Mouse (Mus musculus) hindbrain, embryonic 14.5 days (tissue): ENCODE measurements around the gene Il18. TPM values are rescaled to one million over a fixed set of nuclear protein-coding genes. Genes with fewer than 3 reads are reported as not detected.

Experiments
- ATAC-seq: fragments of 200-750 bp; cut with Nextera tagmentation; 2 replicates; pipeline ENCODE4 v1.8.0; 2017; ENCODE audit warnings: moderate number of reproducible peaks, mild to moderate bottlenecking, moderate TSS enrichment, moderate library complexity; ENCODE audit not compliant: low FRiP score
- DNase-seq: peaks from one replicate; pipeline ENCODE4 v3.0.0-alpha.2; 2015; ENCODE audit warnings: low spot score
- H3K27ac ChIP-seq: fragments of 300-500 bp; sonication (generic); 2 replicates; pipeline ENCODE4 v1.5.1; 2014; ENCODE audit warnings: mild to moderate bottlenecking, moderate library complexity
- H3K27me3 ChIP-seq: fragments of 300-500 bp; sonication (generic); 2 replicates; pipeline ENCODE4 v1.6.1; 2014; ENCODE audit warnings: mild to moderate bottlenecking, low read length, mixed read lengths; ENCODE audit not compliant: control insufficient read depth, insufficient read depth
- H3K36me3 ChIP-seq: fragments of 300-500 bp; sonication (generic); replicated peaks from 2 replicates; pipeline ENCODE4 v1.6.1; 2014; ENCODE audit not compliant: control insufficient read depth, insufficient read depth
- H3K4me1 ChIP-seq: fragments of 300-500 bp; sonication (generic); replicated peaks from 2 replicates; pipeline ENCODE4 v1.6.1; 2014; ENCODE audit warnings: antibody characterized with exemption, low read length, mixed read lengths; ENCODE audit not compliant: control insufficient read depth, insufficient read depth
- H3K4me2 ChIP-seq: fragments of 300-500 bp; sonication (generic); replicated peaks from 2 replicates; pipeline ENCODE4 v1.6.1; 2014; ENCODE audit warnings: mild to moderate bottlenecking, moderate library complexity
- H3K4me3 ChIP-seq: fragments of 300-500 bp; sonication (generic); replicated peaks from 2 replicates; pipeline ENCODE4 v1.5.1; 2014; ENCODE audit warnings: mild to moderate bottlenecking, low read length
- H3K9ac ChIP-seq: fragments of 300-500 bp; sonication (generic); 2 replicates; pipeline ENCODE4 v1.6.1; 2014
- H3K9me3 ChIP-seq: fragments of 300-500 bp; sonication (generic); 2 replicates; pipeline ENCODE4 v1.6.1; 2016; ENCODE audit warnings: low read length; ENCODE audit not compliant: control insufficient read depth
- whole genome bisulfite sequencing: fragments of 180-500 bp; shearing (Covaris S2); extraction: QIAGEN DNeasy Blood & Tissue Kit; methylation state at CpG from one replicate; pipeline ENCODE4 v1.1.7; 2014; 5-methylcytosine and 5-hydroxymethylcytosine counted together
- polyA plus RNA-seq: library from polyadenylated mRNA; unstranded; fragments of >200 nt; fragmentation: Nextera tagmentation; extraction: Ambion mirVana; gene quantifications from 2 replicates; pipeline ENCODE4 v1.2.1, GENCODE M21; 2014

Il18 gene
- 18.6 and 19.2 TPM in 2 replicates for polyA plus RNA-seq

DNA sequence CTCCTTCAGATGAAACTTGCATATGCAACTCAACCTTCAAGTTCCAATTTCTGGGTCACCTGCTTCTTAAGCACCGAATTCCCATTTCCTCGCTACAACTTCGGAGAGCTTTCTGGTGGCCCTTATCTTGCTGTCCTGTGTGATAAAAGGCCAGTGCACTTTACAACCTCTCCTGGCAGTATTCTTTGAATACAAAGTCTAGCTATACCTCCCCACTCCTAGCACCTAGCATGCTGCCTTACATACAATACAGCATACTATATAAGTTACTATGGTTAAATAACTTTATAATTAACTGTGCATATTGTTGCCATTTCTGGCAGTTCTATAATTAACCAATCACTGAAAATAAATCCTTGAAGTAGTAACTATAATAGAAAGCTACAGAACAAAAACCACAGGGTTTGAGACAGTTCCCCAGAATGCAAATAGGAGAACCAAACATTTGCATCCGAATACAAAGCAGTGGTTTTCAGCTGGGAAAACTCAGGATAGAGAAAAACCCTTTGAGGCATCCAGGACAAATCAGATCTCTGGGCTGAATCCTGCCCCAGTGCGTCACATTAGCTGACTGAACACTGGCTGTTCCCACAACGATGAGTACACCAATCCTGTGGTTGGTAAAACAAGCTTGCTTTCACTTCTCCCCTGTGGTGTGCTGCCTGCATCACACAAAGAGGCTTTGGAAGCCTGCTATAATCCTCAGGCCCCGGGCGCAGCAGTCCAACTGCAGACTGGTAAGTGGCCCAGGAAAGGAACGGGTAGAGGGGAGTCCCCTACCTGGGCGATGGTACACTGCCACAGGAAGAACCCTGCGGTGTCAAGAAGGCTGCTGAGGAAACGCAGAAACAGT is at the start of gene Il18:
Gene Il18, plus strand, starts transcription at position 587 of the 853 bp plus-strand sequence.
- no peaks in the 10 kb centered on the region for H3K36me3 ChIP-seq
- H3K27me3 ChIP-seq = no peaks in the 10 kb centered on the region
- H3K4me1 ChIP-seq = no peaks in the 10 kb centered on the region; the same call in 1 of the 2 replicates
- WGBS = 24% methylated on average over 12 of the region's 12 CpGs
- peak within 1 kb of the TSS; percentile 11 for H3K4me3 ChIP-seq
- no peaks in the 10 kb centered on the region for H3K9me3 ChIP-seq
- H3K9ac ChIP-seq = peak within 1 kb of the TSS; percentile 20
- H3K27ac ChIP-seq = peak within 1 kb of the TSS; percentile 75
- H3K4me2 ChIP-seq = peak within 1 kb of the TSS; percentile 41
- ATAC-seq = peak; percentile 93
- peak; percentile 75 for DNase-seq

DNA sequence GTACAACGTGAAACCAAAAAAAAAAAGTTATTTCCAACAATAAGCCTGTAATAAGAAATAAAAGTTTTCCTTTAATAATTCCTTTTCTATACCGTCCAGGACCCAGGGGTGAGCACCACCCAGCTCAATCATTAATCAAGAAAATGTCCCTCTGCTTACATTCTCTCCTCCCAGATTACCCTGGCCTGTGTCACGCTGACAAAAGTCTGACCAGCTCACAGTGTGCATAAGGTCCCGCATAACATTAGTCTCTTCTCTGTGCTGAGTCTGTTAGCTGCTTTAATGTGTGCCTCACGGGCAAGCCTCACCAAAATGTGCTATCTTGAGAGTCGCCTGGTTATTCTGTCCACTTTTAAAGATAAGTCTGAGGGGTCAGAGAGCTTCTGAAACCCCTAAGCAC is 49.2 kb upstream of the Il18 start:
- H3K36me3 ChIP-seq = no peaks in the 10 kb centered on the region
- no peaks in the 10 kb centered on the region for H3K4me1 ChIP-seq
- no peak overlapping the region for H3K4me2 ChIP-seq
- no peak for DNase-seq
- whole genome bisulfite sequencing = 47% methylated on average over 6 of the region's 6 CpGs
- no peaks in the 10 kb centered on the region for H3K27me3 ChIP-seq
- H3K4me3 ChIP-seq = no peak overlapping the region
- no peaks in the 10 kb centered on the region for H3K9me3 ChIP-seq
- no peak overlapping the region for H3K27ac ChIP-seq
- no peak for ATAC-seq
- H3K9ac ChIP-seq = no peak overlapping the region

DNA sequence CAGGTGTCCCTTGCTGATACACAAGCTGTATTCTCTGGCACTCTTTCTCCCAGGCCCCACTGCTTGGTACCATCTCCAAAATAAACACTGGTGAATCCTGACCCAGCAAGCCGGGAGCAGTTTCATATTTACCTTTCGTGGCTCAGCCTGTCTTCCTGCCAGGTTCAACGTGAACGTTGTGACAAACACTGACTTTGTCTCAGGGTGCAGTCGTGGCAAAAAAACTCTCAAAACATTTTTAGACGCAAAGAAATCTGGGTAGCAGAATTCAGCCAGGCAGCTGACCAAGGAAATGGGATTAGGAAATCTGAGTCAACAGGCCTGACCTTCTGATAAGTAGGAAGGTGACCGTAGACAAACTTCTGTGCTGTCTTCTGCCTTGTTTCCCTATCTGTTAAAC is 47.1 kb upstream of the Il18 start:
- Histone ChIP-seq H3K4me1 (no peaks in the 10 kb centered on the region), H3K9ac (no peak overlapping the region), H3K4me2 (no peak overlapping the region), H3K4me3 (no peak overlapping the region), H3K27me3 (no peaks in the 10 kb centered on the region), H3K9me3 (no peaks in the 10 kb centered on the region), H3K36me3 (no peaks in the 10 kb centered on the region), H3K27ac (no peak overlapping the region)
- DNase-seq = no peak
- no peak for ATAC-seq
- WGBS = 82% methylated on average over 7 of the region's 7 CpGs

DNA sequence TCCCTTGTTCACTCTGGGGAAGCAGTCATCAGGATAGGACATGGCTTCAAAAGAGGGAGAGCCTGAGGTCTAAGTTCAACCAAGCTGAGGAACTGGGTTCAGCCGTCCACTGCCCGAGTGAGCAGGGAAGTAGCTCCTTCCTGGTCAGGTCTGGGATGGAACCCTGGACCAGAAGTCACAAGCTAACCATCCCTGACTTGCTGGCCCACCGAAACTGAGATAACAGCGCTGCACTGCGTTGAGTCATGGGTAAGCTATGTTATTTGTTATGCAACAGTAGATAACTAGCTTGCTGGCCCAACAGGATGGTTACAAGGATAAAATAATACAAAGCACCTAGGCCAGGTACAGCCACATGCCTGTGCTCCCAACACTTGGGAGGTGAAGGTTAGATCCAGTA is 39.2 kb upstream of the Il18 start:
- 93% methylated on average over 5 of the region's 5 CpGs for WGBS

DNA sequence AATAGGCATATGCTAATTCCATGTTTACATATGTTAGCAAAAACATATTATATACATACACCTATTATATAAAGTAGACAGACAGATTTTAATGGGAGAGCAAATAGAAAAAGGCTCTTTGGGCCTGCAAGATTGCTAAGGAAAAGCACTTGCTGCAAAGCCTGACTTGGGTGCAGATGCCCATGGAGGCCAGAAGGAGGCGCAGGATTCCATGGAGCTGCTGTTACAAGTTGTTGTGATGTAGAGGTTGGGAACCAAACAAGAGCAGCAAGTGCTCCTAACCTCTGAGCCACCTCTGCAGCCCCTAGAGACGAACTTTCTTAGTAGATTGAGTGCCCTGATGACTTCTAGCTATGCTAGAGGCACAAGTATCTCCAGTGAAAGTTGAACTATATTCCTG is 35.8 kb upstream of the Il18 start:
- Histone ChIP-seq H3K36me3 (peaks cover 8% of the 10 kb centered on the region; the same call in 1 of the 2 replicates), H3K4me1 (no peaks in the 10 kb centered on the region), H3K9me3 (no peaks in the 10 kb centered on the region), H3K4me2 (no peak overlapping the region), H3K27me3 (no peaks in the 10 kb centered on the region), H3K27ac (no peak overlapping the region), H3K9ac (no peak overlapping the region), H3K4me3 (no peak overlapping the region)
- no peak for DNase-seq
- no peak for ATAC-seq
- WGBS = 16% methylated on average over 2 of the region's 2 CpGs

More for the DNA sequence above, 39.2 kb upstream of the Il18 start:
- no peaks in the 10 kb centered on the region for H3K9me3 ChIP-seq
- no peak overlapping the region for H3K4me2 ChIP-seq
- no peak for DNase-seq
- no peaks in the 10 kb centered on the region for H3K36me3 ChIP-seq
- no peak for ATAC-seq
- H3K4me3 ChIP-seq = no peak overlapping the region
- no peaks in the 10 kb centered on the region for H3K27me3 ChIP-seq
- H3K27ac ChIP-seq = no peak overlapping the region
- no peak overlapping the region for H3K9ac ChIP-seq
- H3K4me1 ChIP-seq = no peaks in the 10 kb centered on the region

DNA sequence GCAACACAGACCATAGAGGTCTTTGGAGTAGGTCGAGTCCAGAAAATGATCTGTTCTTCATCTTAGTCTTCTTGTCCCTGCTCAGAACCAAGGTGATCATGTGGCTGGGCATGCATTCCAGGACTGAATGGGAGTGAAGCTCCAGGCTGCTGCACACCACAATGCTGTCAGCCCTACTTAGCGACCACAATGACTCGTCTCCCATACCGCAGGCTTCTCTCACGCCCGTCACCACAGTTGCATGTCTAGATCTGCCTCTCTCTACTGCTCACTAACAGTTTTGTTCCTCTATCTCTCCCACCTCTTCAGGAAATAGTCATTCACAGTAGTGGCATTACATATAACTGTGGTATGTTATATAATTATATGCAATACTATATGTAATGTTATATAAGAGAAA is 33.9 kb upstream of the Il18 start:
- DNase-seq = no peak
- 89% methylated on average over 6 of the region's 6 CpGs for WGBS
- Histone ChIP-seq H3K27me3 (no peaks in the 10 kb centered on the region), H3K9me3 (no peaks in the 10 kb centered on the region), H3K4me3 (no peak overlapping the region), H3K4me2 (no peak overlapping the region), H3K9ac (no peak overlapping the region), H3K27ac (no peak overlapping the region), H3K4me1 (no peaks in the 10 kb centered on the region), H3K36me3 (peaks cover 8% of the 10 kb centered on the region; the same call in 1 of the 2 replicates)
- ATAC-seq = no peak

DNA sequence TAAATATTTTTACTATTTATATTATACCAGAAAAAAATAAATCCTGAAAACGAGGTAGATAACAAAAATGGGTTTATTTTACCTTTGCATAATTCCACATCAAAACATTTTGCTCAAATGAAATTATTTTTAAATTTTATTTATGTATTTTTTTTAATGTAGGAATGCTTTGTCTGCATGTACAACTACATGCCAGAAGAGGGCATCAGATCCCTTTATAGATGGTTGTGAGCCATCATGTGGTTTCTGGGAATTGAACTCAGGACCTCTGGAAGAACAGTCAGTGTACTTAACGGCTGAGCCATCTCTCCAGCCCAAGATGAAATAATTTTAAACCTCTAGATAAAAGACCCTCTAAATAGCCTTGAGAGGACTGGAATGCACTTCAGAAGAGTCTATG is 33.1 kb upstream of the Il18 start:
- H3K4me1 ChIP-seq = no peaks in the 10 kb centered on the region
- H3K27me3 ChIP-seq = no peaks in the 10 kb centered on the region
- 62% methylated on average over 2 of the region's 2 CpGs for WGBS
- DNase-seq (no peak), ATAC-seq (no peak)
- H3K36me3 ChIP-seq = peaks cover 8% of the 10 kb centered on the region; the same call in 1 of the 2 replicates
- no peaks in the 10 kb centered on the region for H3K9me3 ChIP-seq
- no peak overlapping the region for H3K4me2 ChIP-seq
- no peak overlapping the region for H3K9ac ChIP-seq
- no peak overlapping the region for H3K27ac ChIP-seq
- H3K4me3 ChIP-seq = no peak overlapping the region

DNA sequence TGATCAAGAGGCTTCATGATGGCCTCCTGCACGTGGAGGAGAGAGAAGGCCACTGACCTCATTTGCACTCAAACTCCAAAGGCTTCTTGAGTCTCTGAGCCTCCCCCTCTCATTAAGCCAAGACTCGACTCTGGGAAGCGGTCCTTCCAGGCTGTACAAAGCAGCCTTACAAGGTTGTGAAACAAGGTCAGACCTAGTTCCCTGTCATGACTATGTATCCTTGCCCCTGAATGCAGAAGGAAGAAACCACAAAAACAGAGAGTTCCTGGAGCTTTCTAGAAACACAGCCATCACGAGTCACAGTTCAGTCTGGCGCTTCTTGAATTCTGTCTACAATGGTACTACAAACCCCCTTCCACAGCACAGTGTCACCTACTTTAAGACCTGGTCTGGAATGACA is 32.1 kb upstream of the Il18 start:
- peaks cover 1% of the 10 kb centered on the region for H3K4me1 ChIP-seq
- no peak overlapping the region for H3K4me3 ChIP-seq
- H3K36me3 ChIP-seq = peaks cover 8% of the 10 kb centered on the region; the same call in 1 of the 2 replicates
- WGBS = 90% methylated on average over 5 of the region's 5 CpGs
- H3K9me3 ChIP-seq = no peaks in the 10 kb centered on the region
- ATAC-seq = no peak
- DNase-seq = no peak
- H3K4me2 ChIP-seq = no peak overlapping the region
- H3K27me3 ChIP-seq = no peaks in the 10 kb centered on the region
- no peak overlapping the region for H3K9ac ChIP-seq
- H3K27ac ChIP-seq = no peak overlapping the region

DNA sequence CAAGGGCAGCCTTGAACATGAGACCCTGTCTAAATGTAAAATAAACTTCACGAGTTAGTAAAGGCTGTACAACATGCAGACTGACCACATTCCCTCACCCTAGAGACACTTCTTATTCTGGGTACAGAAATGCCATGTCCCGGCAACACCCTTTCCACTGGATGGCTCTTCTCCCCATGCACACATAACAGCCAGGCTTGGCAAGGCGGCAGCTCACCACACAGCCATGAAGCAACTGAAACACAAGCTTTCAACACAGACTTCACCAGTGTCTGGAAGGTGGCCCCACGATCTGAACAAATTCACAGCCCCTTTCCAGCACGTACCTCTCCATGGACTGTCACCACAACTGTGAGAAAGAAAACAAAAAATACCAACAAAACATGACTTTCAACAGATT is 29.7 kb upstream of the Il18 start:
- Histone ChIP-seq H3K27ac (no peak overlapping the region), H3K4me1 (peaks cover 7% of the 10 kb centered on the region), H3K9me3 (no peaks in the 10 kb centered on the region), H3K27me3 (no peaks in the 10 kb centered on the region), H3K36me3 (peaks cover 8% of the 10 kb centered on the region; the same call in 1 of the 2 replicates), H3K9ac (no peak overlapping the region), H3K4me2 (no peak overlapping the region), H3K4me3 (no peak overlapping the region)
- WGBS = 98% methylated on average over 5 of the region's 5 CpGs
- DNase-seq (no peak), ATAC-seq (no peak)
